Comparison of ENCODE assay signal across 26 mouse cellular contexts in genomic region chr9:80237184-80237799, GRCm38 (mm10).
DNase-seq lines count a peak whose midpoint lies in the region; ATAC-seq and TF ChIP-seq lines count a peak whose summit lies in the region.
"Had no signal": no experiment of that assay in that cellular context is flagged by ENCODE, and none has a peak within 500 bp of the region (broad histone marks: within the 10 kb centered on the region; RNA-seq: fewer than 3 reads in every experiment).

No protein-coding gene starts in this region.

- H3K4me2 ChIP-seq in stomach, postnatal 0 days (replicated peaks; ENCODE audit: low read depth) = no peak overlapping the region
- no peak overlapping the region for H3K4me2 ChIP-seq in forebrain, postnatal 0 days (ENCODE audit: low read depth)
- H3K4me2 ChIP-seq: embryonic facial prominence, embryonic 12.5 days; forebrain, embryonic 15.5 days; heart, embryonic 15.5 days; intestine, embryonic 15.5 days; limb, embryonic 13.5 days; liver, embryonic 13.5 days; midbrain, embryonic 13.5 days had no signal

- no peaks in the 10 kb centered on the region for H3K4me1 ChIP-seq in stomach, postnatal 0 days (replicated peaks; ENCODE audit: control insufficient read depth, insufficient read depth)
- H3K4me1 ChIP-seq in forebrain, postnatal 0 days (ENCODE audit: insufficient read depth) = no peaks in the 10 kb centered on the region
- peaks cover 6% of the 10 kb centered on the region for H3K4me1 ChIP-seq in embryonic facial prominence, embryonic 10.5 days
- H3K4me1 ChIP-seq: embryonic facial prominence, embryonic 12.5 days; forebrain, embryonic 15.5 days; heart, embryonic 10.5 days; heart, embryonic 15.5 days; intestine, embryonic 15.5 days; limb, embryonic 13.5 days; liver, embryonic 13.5 days had no signal

- H3K4me3 ChIP-seq in stomach, postnatal 0 days (ENCODE audit: low read depth, low read length) = no peak overlapping the region
- no peak overlapping the region for H3K4me3 ChIP-seq in forebrain, postnatal 0 days (ENCODE audit: low read depth, low read length)
- H3K4me3 ChIP-seq in embryonic facial prominence, embryonic 10.5 days = no peak overlapping the region
- H3K4me3 ChIP-seq: embryonic facial prominence, embryonic 12.5 days; forebrain, embryonic 15.5 days; heart, embryonic 10.5 days; heart, embryonic 15.5 days; intestine, embryonic 15.5 days; left cerebral cortex, adult 2 months; limb, embryonic 13.5 days; liver, embryonic 13.5 days; midbrain, embryonic 13.5 days had no signal

- 0 out of 2 replicates have a peak, but pooled peaks cover 2% of the 10 kb centered on the region for H3K36me3 ChIP-seq in stomach, postnatal 0 days (ENCODE audit: control insufficient read depth, insufficient read depth, low read length)
- no peaks in the 10 kb centered on the region for H3K36me3 ChIP-seq in forebrain, postnatal 0 days (ENCODE audit: insufficient read depth)
- no peaks in the 10 kb centered on the region for H3K36me3 ChIP-seq in embryonic facial prominence, embryonic 10.5 days (replicated peaks)
- H3K36me3 ChIP-seq: embryonic facial prominence, embryonic 12.5 days; forebrain, embryonic 15.5 days; intestine, embryonic 15.5 days; liver, embryonic 13.5 days; midbrain, embryonic 13.5 days had no signal

- DNase-seq in kidney, adult 11 months = peak; percentile 78
- peak; percentile 73 for DNase-seq in kidney, adult 9 months
- peak; percentile 51 for DNase-seq in kidney, postnatal 10 days
- DNase-seq in stomach, postnatal 0 days (ENCODE audit: low spot score) = no peak
- DNase-seq in forebrain, postnatal 0 days = no peak
- no peak for DNase-seq in layer of hippocampus, adult 8-10 months (ENCODE audit: low spot score in 2 of 2)
- DNase-seq in embryonic facial prominence, embryonic 10.5 days (ENCODE audit: low spot score) = no peak
- DNase-seq: adrenal gland, postnatal 10 days; cerebellum, adult 8-10 months; cerebellum, postnatal 25 days; gastrocnemius, postnatal 10 days; liver, embryonic 13.5 days; lung, adult 18-20 months; right cerebral cortex, postnatal 14 days had no signal

- H3K27me3 ChIP-seq in stomach, postnatal 0 days (ENCODE audit: control insufficient read depth, insufficient read depth, low read length) = no peaks in the 10 kb centered on the region
- H3K27me3 ChIP-seq in forebrain, postnatal 0 days (ENCODE audit: insufficient read depth, low read length) = no peaks in the 10 kb centered on the region
- no peaks in the 10 kb centered on the region for H3K27me3 ChIP-seq in embryonic facial prominence, embryonic 10.5 days (replicated peaks; ENCODE audit: low read depth, poor library complexity, severe bottlenecking)
- H3K27me3 ChIP-seq: embryonic facial prominence, embryonic 12.5 days; forebrain, embryonic 15.5 days; heart, embryonic 15.5 days; intestine, embryonic 15.5 days; limb, embryonic 13.5 days; liver, embryonic 13.5 days had no signal

- ATAC-seq in stomach, postnatal 0 days (ENCODE audit: low FRiP score, low TSS enrichment) = no peak
- no peak for ATAC-seq in forebrain, postnatal 0 days
- ATAC-seq: CD4-positive, CD25-positive, alpha-beta regulatory T cell, adult 4 months; forebrain, embryonic 15.5 days; hindbrain, embryonic 16.5 days; intestine, embryonic 15.5 days; lung, postnatal 0 days; midbrain, embryonic 13.5 days had no signal

- peak overlapping the region; percentile 18; the same call in 1 of the 2 replicates for H3K27ac ChIP-seq in stomach, postnatal 0 days (replicated peaks)
- no peak overlapping the region for H3K27ac ChIP-seq in forebrain, postnatal 0 days (ENCODE audit: low read depth, low read length)
- no peak overlapping the region for H3K27ac ChIP-seq in embryonic facial prominence, embryonic 10.5 days (replicated peaks)
- H3K27ac ChIP-seq: embryonic facial prominence, embryonic 12.5 days; forebrain, embryonic 15.5 days; heart, embryonic 10.5 days; heart, embryonic 15.5 days; intestine, embryonic 15.5 days; left cerebral cortex, adult 2 months; limb, embryonic 13.5 days; liver, embryonic 13.5 days; macrophage; midbrain, embryonic 13.5 days had no signal

- WGBS in stomach, postnatal 0 days = 81% methylated on average over 1 of the region's 1 CpGs
- WGBS in forebrain, postnatal 0 days = 79% methylated on average over 1 of the region's 1 CpGs
- WGBS in embryonic facial prominence, embryonic 10.5 days = 82% methylated on average over 1 of the region's 1 CpGs

- TF ChIP-seq CTCF in stomach, postnatal 0 days (IDR thresholded peaks at IDR 0.05; ENCODE audit: low read depth) = no peak
- TF ChIP-seq CTCF in forebrain, postnatal 0 days (IDR thresholded peaks at IDR 0.05; ENCODE audit: low read depth) = no peak

- H3K9me3 ChIP-seq in stomach, postnatal 0 days (ENCODE audit: control insufficient read depth, low read length) = no peaks in the 10 kb centered on the region
- 0 out of 2 replicates have a peak, but pooled peaks cover 5% of the 10 kb centered on the region for H3K9me3 ChIP-seq in forebrain, postnatal 0 days (ENCODE audit: low read length)
- H3K9me3 ChIP-seq in embryonic facial prominence, embryonic 10.5 days = peaks cover 4% of the 10 kb centered on the region; the same call in 1 of the 2 replicates
- H3K9me3 ChIP-seq: embryonic facial prominence, embryonic 12.5 days; heart, embryonic 10.5 days; heart, embryonic 15.5 days; intestine, embryonic 15.5 days; liver, embryonic 13.5 days had no signal

- no peak overlapping the region for H3K9ac ChIP-seq in stomach, postnatal 0 days (ENCODE audit: low read length)
- H3K9ac ChIP-seq in forebrain, postnatal 0 days = no peak overlapping the region
- H3K9ac ChIP-seq: embryonic facial prominence, embryonic 12.5 days; forebrain, embryonic 15.5 days; heart, embryonic 15.5 days; intestine, embryonic 15.5 days; limb, embryonic 13.5 days; liver, embryonic 13.5 days; midbrain, embryonic 13.5 days had no signal

- TF ChIP-seq EP300 in stomach, postnatal 0 days (optimal IDR thresholded peaks at IDR 0.05) = no peak

Comparison
In these comparisons a context has a peak if more than half of its experiments do, and no peak if none do; other contexts are left out.
1. DNase-seq: peak in kidney, adult 11 months (single experiment), kidney, adult 9 months (single experiment) and kidney, postnatal 10 days (single experiment); none in stomach, postnatal 0 days (single experiment), forebrain, postnatal 0 days (single experiment), layer of hippocampus, adult 8-10 months (0 of 2) and embryonic facial prominence, embryonic 10.5 days (single experiment).